Mouse (Mus musculus): Measurements from ENCODE around the gene Hist2h2ab.
"Not testable (repeated sequence)": the region's sequence is repeated elsewhere in the genome, so short reads cannot be mapped to it uniquely, and the experiment has no call there.

The Hist2h2ab gene

DNA sequence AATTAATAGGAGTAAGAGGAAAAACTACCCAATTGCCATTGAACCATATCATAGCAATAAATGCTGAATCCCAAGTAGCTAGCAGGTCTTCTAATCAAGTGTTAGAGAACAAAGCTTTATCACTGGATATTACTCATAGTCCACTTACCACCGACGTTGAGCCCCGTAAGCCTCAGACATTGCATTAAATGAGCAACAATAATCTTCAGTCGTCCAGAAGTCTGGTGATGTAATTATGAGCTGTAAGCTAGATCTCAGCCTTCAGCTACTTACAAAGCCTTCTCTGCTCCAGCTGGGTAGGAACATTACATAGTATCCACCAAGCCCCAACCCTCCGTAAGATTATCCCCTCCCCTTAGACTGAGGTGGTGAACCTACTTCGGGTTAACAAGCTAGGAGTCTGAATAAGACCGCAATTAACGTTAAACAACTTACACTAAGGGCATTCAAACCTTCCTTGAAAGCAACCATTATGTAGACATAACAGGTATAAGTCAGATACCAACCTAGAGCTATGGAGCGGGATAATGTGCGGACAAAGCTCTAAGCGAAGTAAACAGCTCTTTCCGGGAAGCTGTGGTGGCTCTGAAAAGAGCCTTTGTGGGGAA, 18.3 kb downstream of the Hist2h2ab start:
- no peak for DNase-seq (ENCODE audit: low spot score)

DNA sequence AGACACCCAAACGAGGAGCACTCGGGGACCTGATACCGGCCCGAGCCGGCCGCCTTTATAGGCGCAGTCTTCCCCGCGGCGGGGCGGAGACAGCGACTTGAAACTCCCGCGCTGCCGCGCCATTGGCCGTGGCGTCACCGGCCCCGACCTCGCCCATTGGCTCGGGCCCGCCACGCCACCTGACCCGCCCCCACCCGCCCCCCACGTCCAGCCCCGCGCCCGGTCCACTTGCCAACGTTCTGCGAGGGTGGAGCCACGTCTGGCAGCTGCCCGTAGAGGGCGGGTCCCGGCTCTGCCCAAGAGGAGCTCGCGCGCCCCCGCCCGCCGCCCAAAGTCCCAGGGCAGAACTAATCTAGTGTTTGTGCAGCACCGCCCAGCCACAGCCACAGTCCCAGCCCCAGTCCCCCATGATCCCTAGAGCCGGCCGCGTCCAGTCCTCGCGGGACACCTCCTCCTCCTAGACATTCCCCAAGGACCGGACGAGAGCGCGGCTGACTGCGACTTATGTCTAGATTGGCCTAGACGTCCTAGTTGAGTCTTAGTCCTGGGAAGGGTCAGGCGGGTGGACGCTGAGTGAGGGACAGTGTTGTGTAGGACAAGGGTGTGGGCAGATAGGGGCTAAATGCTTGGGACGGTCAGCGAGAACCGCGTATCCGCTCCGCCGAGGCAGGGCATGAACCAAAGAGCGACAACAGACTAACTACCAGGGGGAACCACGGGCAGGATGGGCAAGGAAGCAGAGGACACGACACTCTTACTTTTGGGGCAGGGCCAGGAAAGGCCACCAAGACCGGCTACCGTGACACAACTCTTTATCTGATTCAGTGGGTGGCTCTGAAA, 19.5 kb downstream of the Hist2h2ab start, which contains the start of gene Hist2h3c2:
Hist2h3c2 (minus strand) TSS at position 174 of the 840 bp plus-strand sequence.
- not testable (repeated sequence) for DNase-seq (ENCODE audit: low spot score)

DNA sequence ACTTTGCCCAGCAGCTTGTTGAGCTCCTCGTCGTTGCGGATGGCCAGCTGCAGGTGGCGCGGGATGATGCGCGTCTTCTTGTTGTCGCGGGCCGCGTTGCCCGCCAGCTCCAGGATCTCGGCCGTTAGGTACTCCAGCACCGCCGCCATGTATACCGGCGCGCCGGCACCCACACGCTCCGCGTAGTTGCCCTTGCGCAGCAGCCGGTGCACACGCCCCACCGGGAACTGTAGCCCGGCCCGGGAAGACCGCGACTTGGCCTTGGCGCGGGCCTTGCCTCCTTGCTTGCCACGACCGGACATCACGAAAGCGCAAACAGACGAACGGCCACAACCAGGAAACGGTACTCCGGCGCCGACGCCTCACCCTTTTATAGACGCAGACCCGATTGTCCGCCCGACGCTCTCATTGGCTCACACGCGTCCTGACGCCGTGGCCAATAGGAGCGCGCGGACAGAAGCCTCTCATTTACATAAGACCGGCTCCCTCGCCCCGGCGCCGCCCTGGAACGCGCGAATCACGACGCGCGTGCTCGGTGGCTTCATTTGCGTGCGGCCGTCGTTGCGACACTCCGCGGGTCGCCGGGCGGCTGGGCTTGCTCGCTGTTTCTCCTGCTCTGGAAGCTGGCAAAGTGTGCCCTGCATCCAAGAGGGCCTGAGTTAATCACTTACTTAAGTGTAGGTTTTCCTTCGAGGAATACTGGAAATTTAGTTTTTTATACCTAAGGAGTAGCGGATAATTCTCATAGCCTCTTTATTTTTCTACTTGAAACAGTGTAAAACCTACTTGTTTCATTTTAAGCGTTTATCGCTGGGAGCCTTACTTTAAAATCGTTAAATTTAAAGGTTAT, 20.5 kb downstream of the Hist2h2ab start, which contains the start of gene Hist2h2aa2:
Hist2h2aa2 (minus strand) TSS at position 328 of the 850 bp plus-strand sequence.
- peak; percentile 84 for DNase-seq (ENCODE audit: low spot score)

DNA sequence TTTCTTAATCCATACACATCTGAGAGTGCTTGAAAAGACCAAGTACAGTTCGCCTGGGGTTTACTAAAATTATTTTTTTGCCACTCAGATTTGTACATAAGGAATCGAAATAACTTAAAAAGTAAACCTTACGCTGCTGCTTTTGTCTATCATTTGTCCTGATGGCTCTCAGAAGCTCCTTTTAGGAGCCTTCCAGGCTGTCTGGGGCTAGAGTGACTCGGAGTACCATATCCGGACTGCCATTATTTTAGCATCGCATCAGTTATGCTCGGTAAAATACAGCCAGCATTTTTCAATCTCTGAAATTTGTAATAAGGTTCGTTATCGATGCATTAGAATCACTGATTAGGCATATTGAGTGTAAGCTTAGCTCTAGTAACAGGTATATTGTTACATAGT, 21.1 kb downstream of the Hist2h2ab start:
- no peak for DNase-seq (ENCODE audit: low spot score)

DNA sequence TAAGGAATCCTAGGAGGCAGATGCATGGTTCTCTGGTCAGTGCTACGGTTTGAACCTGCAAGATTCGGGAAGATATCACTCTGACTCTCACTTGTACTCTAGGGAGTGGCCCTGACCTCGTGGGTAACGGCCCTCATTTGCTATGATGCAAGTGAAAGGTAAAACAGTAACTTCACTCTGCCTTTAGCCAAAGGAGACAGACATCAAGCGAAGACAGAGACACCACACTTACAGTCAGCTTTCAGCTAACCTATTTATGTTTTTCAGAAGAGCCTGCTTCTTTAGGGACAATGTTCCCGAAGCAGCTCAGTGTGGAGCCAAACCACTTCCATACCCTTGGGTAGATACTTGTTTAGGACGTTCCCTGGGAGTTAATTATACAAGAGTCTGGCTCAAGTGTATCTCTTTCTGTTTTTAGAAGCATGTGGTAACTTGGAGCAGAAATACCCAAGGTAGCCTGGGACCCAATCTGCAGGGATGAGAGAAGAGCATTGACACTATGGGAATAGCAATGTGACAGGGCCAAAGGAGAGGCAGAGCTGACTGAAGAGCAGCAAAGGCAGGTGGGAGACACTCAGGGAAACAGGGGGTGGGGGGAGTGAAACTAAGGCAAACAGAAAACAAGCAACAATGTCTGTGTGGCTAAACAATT, 24.4 kb downstream of the Hist2h2ab start:
- DNase-seq (ENCODE audit: low spot score): no peak

- DNase-seq (ENCODE audit: low spot score): peak; percentile 23
Measured at GRCm38 (mm10) chr3:96245003-96245886, 25.6 kb downstream of the Hist2h2ab start, which contains the start of gene Hist2h2aa1. Gene Hist2h2aa1, plus strand, starts transcription at chr3:96245497.

DNA sequence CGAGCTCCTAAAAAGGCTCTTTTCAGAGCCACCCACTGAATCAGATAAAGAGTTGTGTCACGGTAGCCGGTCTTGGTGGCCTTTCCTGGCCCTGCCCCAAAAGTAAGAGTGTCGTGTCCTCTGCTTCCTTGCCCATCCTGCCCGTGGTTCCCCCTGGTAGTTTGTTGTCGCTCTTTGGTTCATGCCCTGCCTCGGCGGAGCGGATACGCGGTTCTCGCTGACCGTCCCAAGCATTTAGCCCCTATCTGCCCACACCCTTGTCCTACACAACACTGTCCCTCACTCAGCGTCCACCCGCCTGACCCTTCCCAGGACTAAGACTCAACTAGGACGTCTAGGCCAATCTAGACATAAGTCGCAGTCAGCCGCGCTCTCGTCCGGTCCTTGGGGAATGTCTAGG, 26.4 kb downstream of the Hist2h2ab start:
- DNase-seq (ENCODE audit: low spot score): not testable (repeated sequence)

DNA sequence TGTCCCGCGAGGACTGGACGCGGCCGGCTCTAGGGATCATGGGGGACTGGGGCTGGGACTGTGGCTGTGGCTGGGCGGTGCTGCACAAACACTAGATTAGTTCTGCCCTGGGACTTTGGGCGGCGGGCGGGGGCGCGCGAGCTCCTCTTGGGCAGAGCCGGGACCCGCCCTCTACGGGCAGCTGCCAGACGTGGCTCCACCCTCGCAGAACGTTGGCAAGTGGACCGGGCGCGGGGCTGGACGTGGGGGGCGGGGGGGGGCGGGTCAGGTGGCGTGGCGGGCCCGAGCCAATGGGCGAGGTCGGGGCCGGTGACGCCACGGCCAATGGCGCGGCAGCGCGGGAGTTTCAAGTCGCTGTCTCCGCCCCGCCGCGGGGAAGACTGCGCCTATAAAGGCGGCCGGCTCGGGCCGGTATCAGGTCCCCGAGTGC, 26.8 kb downstream of the Hist2h2ab start, which contains the start of gene Hist2h3c1:
Hist2h3c1 (plus strand) TSS at position 259 of the 430 bp plus-strand sequence.
- DNase-seq (ENCODE audit: low spot score): not testable (repeated sequence)

DNA sequence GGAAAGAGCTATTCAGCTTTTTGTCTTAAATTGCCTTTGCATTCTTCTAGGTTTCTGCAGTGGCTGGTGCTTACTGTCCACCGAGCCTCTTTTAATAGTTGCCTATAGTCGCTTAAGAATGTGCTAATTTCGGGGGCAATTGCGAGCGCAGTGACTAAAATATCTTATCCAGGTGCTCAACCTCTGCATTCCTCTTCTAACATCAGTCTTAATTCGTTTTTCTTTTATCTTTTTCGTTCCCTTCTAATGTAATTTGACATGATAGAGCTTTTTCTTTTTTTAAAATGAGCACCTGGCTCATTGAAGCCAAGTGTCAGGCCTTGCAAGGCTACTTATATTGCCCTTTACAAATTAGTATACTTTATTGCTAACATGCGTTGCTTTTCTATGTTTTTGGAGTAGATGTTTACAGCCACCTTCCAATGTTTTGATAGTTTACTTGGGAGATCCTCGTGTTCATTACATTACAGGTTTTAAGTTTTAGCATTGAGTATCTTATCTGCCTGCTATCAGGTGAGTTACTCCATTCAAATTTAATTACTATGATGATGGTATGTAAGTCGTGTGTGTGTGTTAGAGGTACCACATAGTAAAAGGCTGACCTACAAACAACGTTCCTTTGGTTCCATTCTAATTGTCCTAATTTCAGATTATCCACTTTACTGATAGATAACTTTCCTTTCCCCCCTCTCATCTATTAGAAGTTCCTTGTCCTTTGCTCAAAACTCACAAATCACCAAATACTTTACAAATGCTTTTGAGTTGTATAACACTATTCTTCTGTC, 27.9 kb downstream of the Hist2h2ab start:
- no peak for DNase-seq (ENCODE audit: low spot score)

DNA sequence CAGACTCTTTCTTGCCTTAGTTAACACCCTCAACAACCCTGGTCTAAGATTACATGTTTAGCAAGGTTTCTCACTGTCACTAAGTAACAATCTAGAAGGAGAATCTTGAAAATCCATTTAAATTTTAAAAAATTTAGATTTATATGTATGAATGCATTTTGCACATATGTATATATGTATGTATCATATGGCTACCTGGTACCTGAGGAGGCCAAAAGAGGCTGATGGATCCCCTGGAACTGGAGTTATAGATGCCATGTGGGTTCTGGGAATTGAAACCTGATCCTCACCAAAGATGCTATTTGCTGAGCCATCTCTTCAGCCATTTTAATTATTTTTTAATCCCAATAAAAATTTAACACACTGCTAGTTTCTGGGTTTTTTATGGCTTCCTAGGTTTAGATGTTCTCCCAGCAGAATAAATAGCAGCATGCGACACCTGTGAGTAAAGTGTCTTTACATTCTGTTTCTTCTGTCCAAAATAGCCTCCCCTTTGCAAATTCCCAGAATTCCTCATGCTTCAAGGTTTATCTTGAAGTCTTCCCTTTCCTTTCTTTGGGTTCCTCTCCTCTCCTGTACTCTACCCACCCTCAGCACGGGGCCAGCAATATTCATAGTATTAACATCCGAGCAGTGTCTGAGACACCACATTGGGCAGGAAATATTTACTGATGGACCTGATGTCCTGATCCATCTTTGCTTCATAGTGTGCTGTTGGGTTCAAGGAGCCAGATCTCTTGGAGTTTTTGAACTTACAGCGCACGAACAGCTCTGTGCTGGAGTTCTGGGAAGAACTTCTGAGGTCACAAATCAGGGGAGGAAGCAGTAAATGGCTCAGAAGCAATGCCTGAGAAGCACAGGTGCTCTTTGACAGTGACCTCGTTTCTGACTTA, 28.7 kb downstream of the Hist2h2ab start:
- DNase-seq (ENCODE audit: low spot score): no peak

GRCm38 (mm10) chr3:96249034-96249345, 29.3 kb downstream of the Hist2h2ab start:
- no peak for DNase-seq (ENCODE audit: low spot score)

- no peak for DNase-seq (ENCODE audit: low spot score)
Measured at GRCm38 (mm10) chr3:96250890-96251289, 31.2 kb downstream of the Hist2h2ab start.

DNA sequence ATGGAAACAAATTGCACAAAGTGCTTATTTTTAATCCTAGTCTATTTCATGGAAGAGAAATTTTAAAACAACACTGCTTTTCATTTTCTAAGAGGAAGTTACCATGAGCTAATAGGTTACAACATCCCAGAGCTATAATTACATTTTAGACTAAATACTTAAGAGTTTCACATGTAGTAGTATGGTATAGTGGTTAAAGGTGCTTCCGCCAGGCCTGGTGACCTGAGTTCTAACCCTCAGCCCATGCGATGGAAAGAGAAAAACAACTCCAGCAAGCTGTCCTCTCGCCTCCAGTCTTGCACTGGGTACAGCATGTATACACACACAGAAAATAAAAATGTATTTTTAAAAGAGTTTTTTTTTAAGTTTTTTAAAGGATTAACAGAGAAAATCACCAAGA, 32.1 kb downstream of the Hist2h2ab start:
- DNase-seq (ENCODE audit: low spot score): no peak

- DNase-seq (ENCODE audit: low spot score): no peak
Measured at GRCm38 (mm10) chr3:96254683-96255355, 35.2 kb downstream of the Hist2h2ab start.

DNA sequence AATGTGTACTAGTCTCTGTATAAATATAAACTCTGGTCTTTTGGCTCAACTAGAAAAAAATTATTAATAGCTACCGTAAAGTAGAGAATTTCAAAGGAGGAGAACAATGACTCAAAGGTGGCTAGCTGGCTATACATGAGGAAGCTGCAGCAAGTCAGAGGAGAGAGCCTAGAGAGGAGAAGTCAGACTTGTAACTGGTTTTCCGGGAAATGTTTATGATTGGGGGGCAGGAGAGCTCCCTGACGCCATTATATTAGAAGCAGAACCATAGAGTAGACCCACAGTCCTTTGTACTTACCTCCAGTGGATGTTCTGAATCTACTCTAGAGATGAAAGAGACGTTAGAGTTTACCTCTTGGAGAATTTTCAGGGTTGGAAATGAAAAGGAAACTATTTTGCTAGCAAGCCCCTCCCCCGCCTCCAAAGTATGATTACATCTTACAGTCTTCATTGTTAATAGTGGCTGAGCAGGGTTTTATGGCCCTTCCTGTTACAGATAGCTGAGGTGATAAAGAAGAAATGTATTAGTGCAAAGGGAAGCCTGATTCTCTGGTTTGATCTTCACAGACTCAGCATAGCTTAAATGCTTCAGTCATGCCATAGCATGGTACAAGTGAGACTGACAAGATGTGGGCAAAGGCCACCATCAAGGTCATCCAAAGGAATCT, 36.4 kb downstream of the Hist2h2ab start:
- no peak for DNase-seq (ENCODE audit: low spot score)

GRCm38 (mm10) chr3:96257190-96257589, 37.5 kb downstream of the Hist2h2ab start:
- DNase-seq (ENCODE audit: low spot score): no peak

DNA sequence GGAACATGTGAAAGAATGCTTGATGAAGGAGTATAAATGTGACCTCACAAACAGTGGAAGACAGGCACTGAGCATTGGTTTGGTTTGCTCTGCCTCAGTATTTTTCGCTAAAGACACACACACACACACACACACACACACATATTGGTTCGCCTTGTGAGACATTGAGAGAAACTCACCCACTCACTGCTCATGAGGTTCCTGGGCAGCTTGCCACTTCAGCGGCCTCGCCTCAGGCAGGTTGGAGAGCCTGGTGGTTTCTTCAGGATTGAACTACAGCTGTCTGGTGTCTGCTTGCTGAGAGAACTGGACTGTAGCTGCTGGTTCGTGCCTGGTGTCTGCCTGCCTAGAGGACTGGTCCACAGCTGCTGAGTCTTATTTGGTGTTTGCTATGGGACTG, 40.6 kb downstream of the Hist2h2ab start:
- DNase-seq (ENCODE audit: low spot score): no peak

- DNase-seq (ENCODE audit: low spot score): no peak
Measured at GRCm38 (mm10) chr3:96261623-96262022, 42.0 kb downstream of the Hist2h2ab start.
